Mouse (Mus musculus): Measurements from ENCODE around the gene Ubn2.
A peak's percentile ranks its signal among the peaks of the same experiment; 100 is the strongest.

DNA sequence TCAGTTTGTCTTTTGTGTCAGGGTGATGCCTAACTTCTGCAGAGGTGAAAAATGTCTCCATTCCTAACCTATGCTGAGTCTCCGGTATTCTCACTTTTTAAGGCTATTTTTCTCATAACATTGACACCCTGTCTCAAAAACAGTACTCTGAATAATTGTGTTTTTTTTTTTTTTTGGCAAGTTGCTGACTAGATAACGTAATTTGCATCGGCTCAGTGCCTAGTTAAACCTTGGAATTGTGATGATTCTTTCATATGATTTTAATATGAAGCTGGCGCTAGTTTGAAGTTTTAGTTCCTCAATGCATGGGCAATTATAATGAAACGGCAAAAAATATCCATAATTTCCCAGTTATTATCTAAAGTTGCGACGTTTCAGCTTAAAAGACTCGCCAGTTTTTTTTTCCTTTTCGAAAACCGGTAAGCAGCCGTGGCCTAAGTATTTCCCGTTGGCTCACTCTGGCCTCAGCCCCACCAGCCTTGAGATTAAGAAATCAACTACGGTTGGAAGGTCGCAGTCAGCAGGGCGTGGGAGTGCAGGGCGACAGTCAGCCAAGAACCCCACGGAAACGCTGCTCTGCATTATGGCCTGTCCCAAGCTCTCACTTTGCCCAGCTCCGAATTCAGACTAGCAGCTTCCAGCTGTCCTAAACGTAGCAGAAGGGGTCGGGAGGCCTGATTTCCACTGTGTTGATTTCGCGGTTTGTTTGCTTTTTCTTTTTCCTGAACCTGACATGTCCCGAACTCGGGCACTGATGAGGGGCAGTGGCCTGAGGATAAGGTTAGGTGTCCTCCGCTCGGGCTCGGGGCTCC lies 116.7 kb downstream of the Ubn2 start:
- peak; percentile 98 for TF ChIP-seq POLR2A (IDR thresholded peaks at IDR 0.05; ENCODE audit: borderline replicate concordance, control insufficient read depth, low read depth, low read length)
- no peak for TF ChIP-seq CTCF (IDR thresholded peaks at IDR 0.05; ENCODE audit: control insufficient read depth, insufficient read depth, low read length)

Measured in bone marrow, adult 2 months (tissue).